Mouse (Mus musculus): ENCODE results near the gene Slc6a20a.

GRCm38 (mm10) chr9:123632281-123632680 lies 46.4 kb downstream of the Slc6a20a start, which contains the start of gene Slc6a20b:
- no peak for TF ChIP-seq CTCF (IDR thresholded peaks at IDR 0.05; ENCODE audit: low read depth)
- TF ChIP-seq EP300 (IDR thresholded peaks at IDR 0.05; ENCODE audit: low read depth), result no peak

All from heart, postnatal 0 days (tissue).